Mouse (Mus musculus) mesoderm, embryonic 11.5 days (tissue): ENCODE data around the gene Ccr10.
"Not testable (repeated sequence)": the region's sequence is repeated elsewhere in the genome, so short reads cannot be mapped to it uniquely, and the experiment has no call there.

Source experiments
- DNase-seq: peaks from one replicate; pipeline ENCODE4 v3.0.0-alpha.2; 2012; ENCODE audit warnings: low read depth, low spot score

Ccr10 gene

DNA sequence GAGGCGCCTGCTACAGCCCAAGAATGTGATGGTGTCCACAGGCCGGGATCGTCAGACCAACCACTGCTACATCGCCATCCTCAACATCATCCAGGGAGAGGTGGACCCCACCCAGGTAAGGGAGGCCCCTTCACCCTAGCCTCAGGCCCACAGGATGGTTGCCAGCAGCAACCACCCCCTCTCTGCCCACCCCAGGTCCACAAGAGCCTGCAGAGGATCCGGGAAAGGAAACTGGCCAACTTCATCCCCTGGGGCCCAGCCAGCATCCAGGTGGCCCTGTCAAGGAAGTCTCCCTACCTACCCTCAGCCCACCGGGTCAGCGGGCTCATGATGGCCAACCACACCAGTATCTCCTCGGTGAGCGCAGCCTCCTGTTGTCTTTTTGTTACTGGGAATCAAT, 50.2 kb downstream of the Ccr10 start:
- not testable (repeated sequence) for DNase-seq

DNA sequence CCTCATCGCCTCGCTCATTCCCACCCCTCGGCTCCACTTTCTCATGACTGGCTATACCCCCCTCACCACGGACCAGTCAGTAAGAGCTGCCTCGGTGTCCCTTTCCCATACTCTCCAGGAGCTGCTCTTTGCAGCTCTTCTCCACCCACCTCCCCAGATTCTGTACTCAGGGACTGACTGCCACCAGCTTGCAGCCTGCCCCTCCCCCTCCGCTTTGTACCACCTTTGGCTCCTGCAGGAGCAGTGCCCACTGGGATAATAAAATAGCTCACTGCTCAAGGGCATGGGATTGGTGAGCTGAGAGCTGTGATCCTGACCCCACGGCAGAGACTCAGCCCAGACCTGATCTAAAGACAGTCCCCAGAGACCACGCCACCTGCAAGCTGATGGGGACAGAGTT, 50.7 kb downstream of the Ccr10 start:
- DNase-seq: not testable (repeated sequence)
